Mouse (Mus musculus) liver, embryonic 15.5 days (tissue): Measurements from ENCODE around the gene Gm20518. TPM values are rescaled to one million over a fixed set of nuclear protein-coding genes. Genes with fewer than 3 reads are reported as not detected.

Experiments used
- ATAC-seq: fragments of 200-750 bp; cut with Nextera tagmentation; 2 replicates; pipeline ENCODE4 v1.8.0; 2017; ENCODE audit warnings: moderate number of reproducible peaks, mild to moderate bottlenecking, moderate library complexity; ENCODE audit not compliant: insufficient read depth
- H3K27ac ChIP-seq: fragments of 300-500 bp; sonication (generic); replicated peaks from 2 replicates; pipeline ENCODE4 v1.5.1; 2015; ENCODE audit warnings: mild to moderate bottlenecking, inconsistent platforms
- H3K27me3 ChIP-seq: fragments of 300-500 bp; sonication (generic); 2 replicates; pipeline ENCODE4 v1.6.1; 2015; ENCODE audit warnings: mild to moderate bottlenecking, inconsistent platforms
- H3K36me3 ChIP-seq: fragments of 300-500 bp; sonication (generic); replicated peaks from 2 replicates; pipeline ENCODE4 v1.6.1; 2015; ENCODE audit warnings: moderate library complexity, mild to moderate bottlenecking, inconsistent platforms
- H3K4me1 ChIP-seq: fragments of 300-500 bp; sonication (generic); replicated peaks from 2 replicates; pipeline ENCODE4 v1.6.1; 2015; ENCODE audit warnings: inconsistent platforms
- H3K4me2 ChIP-seq: fragments of 300-500 bp; sonication (generic); 2 replicates; pipeline ENCODE4 v1.6.1; 2015; ENCODE audit warnings: moderate library complexity, mild to moderate bottlenecking, inconsistent platforms
- H3K4me3 ChIP-seq: fragments of 300-500 bp; sonication (generic); replicated peaks from 2 replicates; pipeline ENCODE4 v1.5.1; 2015; ENCODE audit warnings: mild to moderate bottlenecking, inconsistent platforms
- H3K9ac ChIP-seq: fragments of 300-500 bp; sonication (generic); 2 replicates; pipeline ENCODE4 v1.6.1; 2015; ENCODE audit warnings: moderate library complexity, mild to moderate bottlenecking, inconsistent platforms
- H3K9me3 ChIP-seq: fragments of 300-500 bp; sonication (generic); replicated peaks from 2 replicates; pipeline ENCODE4 v1.6.1; 2016; ENCODE audit warnings: inconsistent platforms
- WGBS: fragments of 180-500 bp; shearing (Covaris S2); methylation state at CpG from one replicate; pipeline ENCODE4 v1.1.7; 2015; ENCODE audit warnings: mixed read lengths; ENCODE audit not compliant: insufficient replicate concordance; 5-methylcytosine and 5-hydroxymethylcytosine counted together
- polyA plus RNA-seq: library from polyadenylated mRNA; unstranded; fragments of >200 nt; fragmentation: Nextera tagmentation; extraction: Ambion mirVana; gene quantifications from 2 replicates; pipeline ENCODE4 v1.2.1, GENCODE M21; 2015

Gm20518 gene
- polyA plus RNA-seq, 1 experiment from 2014 or later, result 0.03 TPM

- H3K27me3 ChIP-seq, result peaks cover 77% of the 10 kb centered on the region
- no peaks in the 10 kb centered on the region for H3K9me3 ChIP-seq
- ATAC-seq, result no peak
- H3K4me2 ChIP-seq, result no peak overlapping the region
- H3K4me3 ChIP-seq, result no peak overlapping the region
- no peaks in the 10 kb centered on the region for H3K36me3 ChIP-seq
- H3K9ac ChIP-seq, result no peak overlapping the region
- H3K4me1 ChIP-seq, result no peaks in the 10 kb centered on the region
- 57% methylated on average over 2 of the region's 2 CpGs for WGBS
- H3K27ac ChIP-seq, result no peak overlapping the region
These were observed 65.0 kb downstream of the Gm20518 start for GRCm38 (mm10) chr16:17826500-17826899.

DNA sequence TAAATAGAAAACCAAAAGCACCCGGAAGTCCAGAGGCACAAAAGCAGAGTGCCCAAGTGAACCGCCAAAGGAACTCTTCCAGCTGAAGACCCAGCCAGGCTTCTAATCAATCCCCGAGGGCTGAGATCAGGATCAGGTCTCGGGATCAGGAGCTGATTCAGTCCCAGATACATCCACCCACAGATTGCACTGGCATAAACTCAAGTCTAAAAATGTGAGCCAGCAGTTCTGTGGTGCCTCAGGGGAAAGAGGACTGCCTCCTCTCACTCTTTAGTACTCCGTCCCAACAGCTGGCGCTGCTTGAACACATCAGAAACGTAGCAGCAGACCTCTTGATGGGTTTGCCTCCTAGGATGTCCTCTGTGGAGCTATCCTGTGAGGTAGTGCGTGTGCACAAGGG lies 74.9 kb downstream of the Gm20518 start:
- Histone ChIP-seq H3K36me3 (no peaks in the 10 kb centered on the region), H3K4me1 (peaks cover 12% of the 10 kb centered on the region), H3K27me3 (peaks cover 84% of the 10 kb centered on the region), H3K27ac (no peak overlapping the region), H3K4me3 (no peak overlapping the region), H3K9ac (no peak overlapping the region), H3K4me2 (no peak overlapping the region), H3K9me3 (no peaks in the 10 kb centered on the region)
- WGBS, result 68% methylated on average over 8 of the region's 8 CpGs
- ATAC-seq, result no peak

- peaks cover 12% of the 10 kb centered on the region for H3K4me1 ChIP-seq
- H3K27ac ChIP-seq, result no peak overlapping the region
- peak overlapping the region; percentile 27; the same call in 1 of the 2 replicates for H3K9ac ChIP-seq
- H3K27me3 ChIP-seq, result peaks cover 83% of the 10 kb centered on the region
- WGBS, result 3% methylated on average over 63 of the region's 63 CpGs
- peak overlapping the region; percentile 51 for H3K4me3 ChIP-seq
- H3K9me3 ChIP-seq, result no peaks in the 10 kb centered on the region
- peak; percentile 62 for ATAC-seq
- H3K36me3 ChIP-seq, result no peaks in the 10 kb centered on the region
- H3K4me2 ChIP-seq, result peak overlapping the region; percentile 78
These were observed 75.8 kb downstream of the Gm20518 start for GRCm38 (mm10) chr16:17815411-17816402.

GRCm38 (mm10) chr16:17813173-17813572 lies 78.3 kb downstream of the Gm20518 start:
- Histone ChIP-seq H3K4me2 (no peak overlapping the region), H3K4me3 (no peak overlapping the region), H3K27ac (no peak overlapping the region), H3K27me3 (peaks cover 92% of the 10 kb centered on the region), H3K9me3 (no peaks in the 10 kb centered on the region), H3K9ac (no peak overlapping the region), H3K4me1 (peaks cover 12% of the 10 kb centered on the region), H3K36me3 (no peaks in the 10 kb centered on the region)
- 54% methylated on average over 4 of the region's 4 CpGs for WGBS
- ATAC-seq, result no peak

DNA sequence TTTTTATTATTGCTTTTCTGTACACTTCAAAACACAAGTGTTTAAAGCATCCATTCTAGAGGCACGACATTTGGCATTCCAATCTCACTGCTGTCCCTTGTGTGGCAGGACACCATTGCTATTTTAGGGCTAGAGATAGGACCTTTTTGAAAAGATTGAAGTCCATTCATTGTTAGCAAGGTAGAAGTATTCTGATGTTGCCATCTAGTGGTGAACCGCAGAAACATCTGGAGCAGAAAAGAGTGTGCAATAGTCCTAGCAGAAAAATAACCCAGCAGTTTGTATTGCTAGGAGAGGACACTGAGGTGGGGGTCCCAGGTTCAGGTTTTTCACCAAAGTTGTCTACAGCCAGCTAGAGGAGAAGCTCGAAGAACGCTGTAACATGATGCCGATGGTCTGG lies 79.4 kb downstream of the Gm20518 start:
- H3K4me2 ChIP-seq, result no peak overlapping the region
- H3K4me3 ChIP-seq, result no peak overlapping the region
- H3K9me3 ChIP-seq, result no peaks in the 10 kb centered on the region
- H3K27ac ChIP-seq, result no peak overlapping the region
- 5% methylated on average over 5 of the region's 5 CpGs for WGBS
- H3K9ac ChIP-seq, result no peak overlapping the region
- no peak for ATAC-seq
- H3K4me1 ChIP-seq, result peaks cover 20% of the 10 kb centered on the region
- no peaks in the 10 kb centered on the region for H3K36me3 ChIP-seq
- peaks cover 96% of the 10 kb centered on the region for H3K27me3 ChIP-seq

DNA sequence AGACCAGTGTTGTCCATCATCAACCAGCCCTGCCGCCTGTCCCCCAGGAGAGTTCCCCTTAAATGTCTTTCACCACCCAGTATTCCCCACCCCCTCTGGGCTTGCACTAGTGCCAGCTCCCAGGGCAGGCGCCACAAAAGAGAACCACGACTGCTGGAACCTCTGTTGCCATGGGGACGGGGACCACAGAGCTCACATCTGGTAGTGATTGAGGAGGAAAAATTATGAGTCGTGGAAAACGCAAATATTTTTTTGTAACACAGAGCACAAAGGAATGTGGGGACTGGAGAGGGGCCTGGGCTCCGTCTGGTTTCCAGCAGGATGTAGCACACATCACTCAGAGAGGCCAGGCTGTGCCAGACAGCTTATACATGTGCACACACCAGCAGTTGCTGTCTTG lies 81.8 kb downstream of the Gm20518 start:
- Histone ChIP-seq H3K36me3 (no peaks in the 10 kb centered on the region), H3K9me3 (no peaks in the 10 kb centered on the region), H3K9ac (no peak overlapping the region), H3K27ac (no peak overlapping the region), H3K4me1 (peaks cover 17% of the 10 kb centered on the region), H3K4me3 (no peak overlapping the region), H3K4me2 (no peak overlapping the region), H3K27me3 (peaks cover 96% of the 10 kb centered on the region)
- 27% methylated on average over 7 of the region's 7 CpGs for WGBS
- no peak for ATAC-seq

DNA sequence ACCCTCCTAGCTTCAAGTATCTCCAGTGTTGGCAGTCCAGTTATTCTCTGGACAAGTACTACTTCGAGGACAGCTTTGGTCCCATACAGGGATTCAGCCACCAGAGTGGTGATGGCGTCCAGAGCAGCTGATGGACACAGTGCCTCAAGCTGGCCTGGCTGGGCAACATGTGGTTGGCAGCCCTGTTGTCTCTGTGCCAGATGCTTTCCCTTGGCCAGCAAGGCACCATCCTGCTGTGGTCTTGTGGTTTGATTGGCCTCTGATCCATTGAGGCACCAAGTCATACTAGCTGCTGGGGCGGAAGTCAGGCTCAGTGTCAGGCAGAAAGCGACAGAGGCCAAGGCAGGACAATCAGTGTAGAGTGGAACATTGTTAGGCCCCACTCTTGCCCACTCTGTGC lies 82.3 kb downstream of the Gm20518 start:
- no peak overlapping the region for H3K4me3 ChIP-seq
- WGBS, result 49% methylated on average over 4 of the region's 4 CpGs
- no peak overlapping the region for H3K9ac ChIP-seq
- H3K9me3 ChIP-seq, result no peaks in the 10 kb centered on the region
- H3K4me2 ChIP-seq, result no peak overlapping the region
- H3K27ac ChIP-seq, result no peak overlapping the region
- no peak for ATAC-seq
- peaks cover 96% of the 10 kb centered on the region for H3K27me3 ChIP-seq
- H3K4me1 ChIP-seq, result peaks cover 23% of the 10 kb centered on the region
- no peaks in the 10 kb centered on the region for H3K36me3 ChIP-seq

DNA sequence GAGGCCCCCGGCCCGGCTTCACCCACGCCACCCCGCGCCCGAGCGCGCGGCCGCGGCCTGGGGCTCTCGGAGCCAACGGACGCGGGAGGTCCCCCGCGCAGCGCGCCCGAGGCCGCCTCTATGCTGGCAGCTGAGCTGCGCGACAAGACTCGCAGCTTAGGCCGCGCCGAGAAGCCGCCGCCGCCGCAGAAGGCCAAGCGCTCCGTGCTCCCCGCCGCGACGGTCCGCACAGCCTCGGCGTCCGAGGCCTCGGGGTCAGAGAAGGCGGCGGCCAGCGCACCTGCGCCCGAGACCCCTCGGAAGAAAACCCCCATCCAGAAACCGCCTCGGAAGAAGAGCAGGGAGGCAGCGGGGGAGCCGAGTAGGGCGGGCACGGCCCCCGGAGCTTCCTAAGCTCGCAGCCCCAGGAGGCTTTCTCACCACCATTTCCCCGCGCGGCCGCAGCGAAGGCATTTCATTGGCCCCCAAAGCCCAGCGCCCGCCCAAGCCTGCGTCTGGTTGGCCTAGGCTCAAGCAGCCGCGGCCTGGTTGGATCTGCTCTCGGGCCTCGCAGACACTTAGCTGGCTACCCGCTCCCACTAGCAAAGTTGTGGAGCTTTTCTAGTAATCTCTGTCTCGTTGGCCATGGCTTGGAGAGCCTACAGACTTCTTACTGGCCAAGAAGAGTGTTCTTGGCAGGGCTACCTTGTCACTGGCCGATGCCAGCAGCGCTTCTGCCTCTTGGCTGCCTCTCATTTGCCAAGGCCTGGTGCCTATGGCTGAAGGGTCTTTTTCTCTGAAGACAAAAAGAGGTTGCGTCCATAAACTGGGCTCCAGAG lies 84.1 kb downstream of the Gm20518 start:
- Histone ChIP-seq H3K4me1 (peaks cover 40% of the 10 kb centered on the region), H3K9ac (peak overlapping the region; percentile 35; the same call in 1 of the 2 replicates), H3K27me3 (peaks cover 96% of the 10 kb centered on the region), H3K9me3 (no peaks in the 10 kb centered on the region), H3K4me3 (peak overlapping the region; percentile 54), H3K4me2 (peak overlapping the region; percentile 81), H3K36me3 (no peaks in the 10 kb centered on the region), H3K27ac (no peak overlapping the region)
- WGBS, result 4% methylated on average over 73 of the region's 73 CpGs
- ATAC-seq, result peak; percentile 68; the same call in 1 of the 2 replicates

GRCm38 (mm10) chr16:17806581-17807191 lies 84.8 kb downstream of the Gm20518 start:
- ATAC-seq, result no peak
- Histone ChIP-seq H3K4me2 (peak overlapping the region; percentile 81), H3K9ac (peak overlapping the region; percentile 35; the same call in 1 of the 2 replicates), H3K27me3 (peaks cover 97% of the 10 kb centered on the region), H3K9me3 (no peaks in the 10 kb centered on the region), H3K4me1 (peaks cover 43% of the 10 kb centered on the region), H3K27ac (no peak overlapping the region), H3K36me3 (no peaks in the 10 kb centered on the region), H3K4me3 (peak overlapping the region; percentile 54)
- 2% methylated on average over 50 of the region's 50 CpGs for WGBS

DNA sequence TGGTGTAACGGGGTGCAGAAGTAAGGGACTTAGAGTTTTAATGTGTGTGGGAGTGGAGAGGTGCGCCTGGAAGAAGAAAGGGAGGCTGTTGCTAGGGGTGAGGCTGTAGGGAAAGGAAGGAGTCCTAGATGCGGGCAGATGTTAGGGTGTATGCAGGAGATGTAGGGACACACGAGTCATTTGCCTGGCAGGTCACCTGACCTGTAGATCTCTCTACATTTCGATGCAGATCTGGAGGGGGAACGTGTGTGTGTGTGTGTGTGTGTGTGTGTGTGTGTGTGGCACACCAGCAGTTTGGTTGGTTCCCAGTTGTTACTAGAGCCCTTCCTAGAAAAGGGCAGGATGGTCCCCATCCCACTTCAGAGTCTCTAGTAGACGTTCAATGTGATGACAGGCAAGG lies 86.5 kb downstream of the Gm20518 start:
- H3K4me1 ChIP-seq, result peaks cover 43% of the 10 kb centered on the region
- 18% methylated on average over 7 of the region's 7 CpGs for WGBS
- peak overlapping the region; percentile 44; the same call in 1 of the 2 replicates for H3K4me3 ChIP-seq
- peaks cover 99% of the 10 kb centered on the region for H3K27me3 ChIP-seq
- H3K4me2 ChIP-seq, result peak overlapping the region; percentile 69
- H3K9me3 ChIP-seq, result no peaks in the 10 kb centered on the region
- H3K9ac ChIP-seq, result no peak overlapping the region
- H3K27ac ChIP-seq, result no peak overlapping the region
- no peak for ATAC-seq
- H3K36me3 ChIP-seq, result no peaks in the 10 kb centered on the region
